ENCODE assay signal across 9 mouse cellular contexts in genomic region chr2:58711935-58712334, GRCm38 (mm10).
DNase-seq lines count a peak whose midpoint lies in the region; ATAC-seq and TF ChIP-seq lines count a peak whose summit lies in the region.
"Had no signal": no experiment of that assay in that cellular context is flagged by ENCODE, and none has a peak within 500 bp of the region (broad histone marks: within the 10 kb centered on the region; RNA-seq: fewer than 3 reads in every experiment).

No protein-coding gene starts in this region.

- H3K27me3 ChIP-seq in forebrain, embryonic 14.5 days (replicated peaks; ENCODE audit: control insufficient read depth, insufficient read depth, low read length): no peaks in the 10 kb centered on the region
- no peaks in the 10 kb centered on the region for H3K27me3 ChIP-seq in forebrain, embryonic 10.5 days (ENCODE audit: poor library complexity, severe bottlenecking)
- no peaks in the 10 kb centered on the region for H3K27me3 ChIP-seq in stomach, postnatal 0 days (ENCODE audit: control insufficient read depth, insufficient read depth, low read length)
- H3K27me3 ChIP-seq: CH12.LX had no signal

- H3K27ac ChIP-seq in forebrain, embryonic 14.5 days (ENCODE audit: low read depth, low read length): no peak overlapping the region
- no peak overlapping the region for H3K27ac ChIP-seq in forebrain, embryonic 10.5 days
- H3K27ac ChIP-seq in stomach, postnatal 0 days (replicated peaks): no peak overlapping the region

- no peaks in the 10 kb centered on the region for H3K4me1 ChIP-seq in forebrain, embryonic 14.5 days (ENCODE audit: control insufficient read depth, insufficient read depth, low read length)
- H3K4me1 ChIP-seq in forebrain, embryonic 10.5 days: peaks cover 5% of the 10 kb centered on the region; the same call in 1 of the 2 replicates
- H3K4me1 ChIP-seq in lung, adult 2 months (ENCODE audit: control insufficient read depth, insufficient read depth, low read length): no peaks in the 10 kb centered on the region; the same call in 1 of the 2 replicates
- H3K4me1 ChIP-seq in stomach, postnatal 0 days (replicated peaks; ENCODE audit: control insufficient read depth, insufficient read depth): no peaks in the 10 kb centered on the region

- DNase-seq in forebrain, embryonic 14.5 days (ENCODE audit: low spot score): peak; percentile 71
- DNase-seq in forebrain, embryonic 10.5 days (ENCODE audit: extremely low spot score, low spot score): no peak
- peak; percentile 74 for DNase-seq in adrenal gland, adult 2 months
- peak; percentile 40 to 72 for DNase-seq in gastrocnemius, postnatal 4 days (ENCODE audit: low spot score in 2 of 2)
- DNase-seq in kidney, adult 9 months: peak; percentile 92
- DNase-seq in lung, adult 2 months: peak; percentile 49
- peak; percentile 65 for DNase-seq in stomach, postnatal 0 days (ENCODE audit: low spot score)

- TF ChIP-seq CTCF in lung, adult 2 months (IDR thresholded peaks at IDR 0.05; ENCODE audit: insufficient read depth, low read length): no peak
- no peak for TF ChIP-seq CTCF in stomach, postnatal 0 days (IDR thresholded peaks at IDR 0.05; ENCODE audit: low read depth)

- ATAC-seq in forebrain, embryonic 14.5 days: peak; percentile 50; the same call in 1 of the 2 replicates
- ATAC-seq in stomach, postnatal 0 days (ENCODE audit: low FRiP score, low TSS enrichment): no peak
- no peak for ATAC-seq in monocyte, adult 5-6 weeks (replicated peaks; ENCODE audit: insufficient number of reproducible peaks, low FRiP score, low TSS enrichment, poor library complexity, severe bottlenecking)

- H3K9ac ChIP-seq in forebrain, embryonic 14.5 days (ENCODE audit: low read length): no peak overlapping the region
- no peak overlapping the region for H3K9ac ChIP-seq in stomach, postnatal 0 days (ENCODE audit: low read length)

- no peaks in the 10 kb centered on the region for H3K9me3 ChIP-seq in forebrain, embryonic 14.5 days (replicated peaks; ENCODE audit: control insufficient read depth, low read length)
- no peaks in the 10 kb centered on the region for H3K9me3 ChIP-seq in forebrain, embryonic 10.5 days
- no peaks in the 10 kb centered on the region for H3K9me3 ChIP-seq in stomach, postnatal 0 days (ENCODE audit: control insufficient read depth, low read length)

- TF ChIP-seq EP300 in stomach, postnatal 0 days (optimal IDR thresholded peaks at IDR 0.05): no peak

- no peak overlapping the region for H3K4me3 ChIP-seq in forebrain, embryonic 14.5 days (ENCODE audit: low read depth, low read length)
- H3K4me3 ChIP-seq in forebrain, embryonic 10.5 days: no peak overlapping the region
- H3K4me3 ChIP-seq in lung, adult 2 months (replicated peaks; ENCODE audit: extremely low read depth, low read depth, low read length): no peak overlapping the region
- no peak overlapping the region for H3K4me3 ChIP-seq in stomach, postnatal 0 days (ENCODE audit: low read depth, low read length)

- no peaks in the 10 kb centered on the region for H3K36me3 ChIP-seq in forebrain, embryonic 14.5 days (ENCODE audit: control insufficient read depth, insufficient read depth, low read length)
- no peaks in the 10 kb centered on the region for H3K36me3 ChIP-seq in forebrain, embryonic 10.5 days (replicated peaks)
- no peaks in the 10 kb centered on the region for H3K36me3 ChIP-seq in stomach, postnatal 0 days (ENCODE audit: control insufficient read depth, insufficient read depth, low read length)

- 30% methylated on average over 5 of the region's 5 CpGs for WGBS in forebrain, embryonic 14.5 days
- WGBS in forebrain, embryonic 10.5 days: 84% methylated on average over 5 of the region's 5 CpGs
- WGBS in lung, adult 2 months: 20% methylated on average over 5 of the region's 5 CpGs
- WGBS in stomach, postnatal 0 days: 30% methylated on average over 5 of the region's 5 CpGs

- H3K4me2 ChIP-seq in forebrain, embryonic 14.5 days (ENCODE audit: low read length): no peak overlapping the region
- no peak overlapping the region for H3K4me2 ChIP-seq in stomach, postnatal 0 days (replicated peaks; ENCODE audit: low read depth)

- TF ChIP-seq POLR2A in lung, adult 2 months (IDR thresholded peaks at IDR 0.05; ENCODE audit: borderline replicate concordance, extremely low read depth, low read depth, low read length): no peak
